Mouse (Mus musculus): ENCODE measurements around the gene Fbl.
"Not testable (repeated sequence)": the region's sequence is repeated elsewhere in the genome, so short reads cannot be mapped to it uniquely, and the experiment has no call there.

Gene Fbl

DNA sequence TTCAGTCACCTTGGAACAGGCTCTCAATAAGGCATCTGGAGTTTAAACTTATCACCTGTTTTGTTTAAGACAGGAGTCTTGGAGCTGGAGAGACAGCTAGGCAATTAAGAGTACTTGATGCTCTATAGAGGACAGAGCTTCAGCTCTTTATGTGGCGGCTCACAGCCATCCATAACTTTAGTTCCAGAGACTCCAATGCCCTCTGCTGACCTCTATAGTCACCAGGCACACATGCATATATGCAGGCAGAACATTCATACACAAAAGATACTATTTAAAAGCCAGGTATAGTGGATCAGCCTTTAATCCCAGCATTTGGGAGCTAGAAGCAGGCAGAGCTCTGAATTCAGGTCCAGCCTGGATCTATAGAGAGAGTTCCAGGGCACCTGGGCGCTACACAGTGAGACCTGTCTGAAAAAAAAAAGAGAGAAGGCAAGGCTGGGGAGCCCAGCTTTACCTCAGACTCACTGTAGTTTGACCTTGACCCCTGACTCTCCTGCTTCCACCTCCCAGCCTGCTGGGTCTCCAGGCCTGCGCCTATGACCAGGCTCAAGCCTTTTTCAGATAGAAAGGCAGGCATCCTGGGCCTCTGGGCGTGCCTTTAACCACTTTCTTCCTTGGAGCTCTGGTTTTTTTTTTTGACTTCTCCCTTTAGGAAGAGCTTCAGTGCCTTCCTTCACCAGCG is 26.0 kb downstream of the Fbl start:
- DNase-seq = no peak

- no peak for DNase-seq
Observed at GRCm38 (mm10) chr7:28196528-28196927, 27.0 kb downstream of the Fbl start.

DNA sequence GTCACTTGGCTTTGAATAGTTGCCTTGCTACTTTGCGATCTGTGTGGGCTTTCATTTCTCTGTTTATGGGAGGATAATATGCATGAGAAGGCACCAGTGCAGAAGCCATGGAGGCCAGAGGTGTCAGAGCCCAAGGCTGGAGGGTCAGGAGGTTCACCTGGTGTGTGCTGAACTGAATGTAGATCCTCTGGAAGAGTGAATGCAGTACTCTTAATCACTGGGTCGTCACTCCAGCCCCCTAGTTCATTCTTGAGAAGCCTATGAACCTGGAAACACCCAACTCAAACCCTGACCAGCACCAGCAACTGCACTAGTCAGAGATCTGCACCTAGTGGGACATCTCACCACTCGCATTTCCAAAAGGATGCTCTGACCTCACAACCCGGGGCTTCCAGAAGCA is 29.5 kb downstream of the Fbl start:
- DNase-seq = no peak

DNA sequence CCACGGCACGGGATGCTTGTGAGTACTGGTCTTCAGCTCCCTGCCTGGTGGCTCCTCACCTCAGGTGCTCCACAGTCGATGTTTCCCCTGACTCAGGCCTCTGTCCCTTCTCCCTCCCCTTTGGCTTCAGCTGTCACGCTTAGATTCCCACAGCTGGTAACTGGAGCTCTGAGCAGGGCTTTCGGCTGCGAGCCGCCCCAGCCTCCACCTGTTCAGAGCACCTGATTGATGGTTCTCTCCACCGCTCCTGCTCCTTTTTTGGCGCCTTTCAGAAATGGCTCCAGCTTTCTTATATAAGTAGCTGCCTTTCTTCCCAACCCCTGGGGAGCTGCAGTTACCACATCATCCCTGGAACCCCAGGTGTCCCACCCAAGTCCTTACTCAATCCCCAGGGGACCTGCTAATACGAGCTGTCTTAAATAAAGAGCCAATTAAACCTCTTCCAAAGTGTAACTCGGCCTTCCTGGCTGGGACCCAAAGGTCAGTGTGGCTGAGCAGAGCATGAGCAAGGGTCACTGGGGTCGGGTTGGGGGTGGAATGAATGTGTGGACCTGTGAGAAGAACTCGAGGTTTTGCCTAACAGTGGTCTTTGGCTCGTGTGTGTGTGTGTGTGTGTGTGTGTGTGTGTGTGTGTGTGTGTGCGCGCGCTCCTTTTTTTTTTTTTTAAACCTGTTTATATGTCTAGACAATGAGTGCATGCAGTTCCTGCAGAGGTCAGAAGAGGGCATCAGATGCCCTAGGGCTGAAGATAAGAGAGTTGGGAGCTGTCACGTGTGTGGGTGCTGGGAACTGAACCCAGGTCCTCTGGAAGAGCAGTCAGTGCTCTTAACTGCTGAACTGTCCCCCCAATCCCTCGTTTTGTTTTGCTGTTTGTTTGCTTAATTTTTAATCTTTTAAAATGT is 33.9 kb downstream of the Fbl start:
- peak; percentile 80 for DNase-seq

GRCm38 (mm10) chr7:28206044-28206600 is 36.6 kb downstream of the Fbl start:
- DNase-seq = peak; percentile 58

DNA sequence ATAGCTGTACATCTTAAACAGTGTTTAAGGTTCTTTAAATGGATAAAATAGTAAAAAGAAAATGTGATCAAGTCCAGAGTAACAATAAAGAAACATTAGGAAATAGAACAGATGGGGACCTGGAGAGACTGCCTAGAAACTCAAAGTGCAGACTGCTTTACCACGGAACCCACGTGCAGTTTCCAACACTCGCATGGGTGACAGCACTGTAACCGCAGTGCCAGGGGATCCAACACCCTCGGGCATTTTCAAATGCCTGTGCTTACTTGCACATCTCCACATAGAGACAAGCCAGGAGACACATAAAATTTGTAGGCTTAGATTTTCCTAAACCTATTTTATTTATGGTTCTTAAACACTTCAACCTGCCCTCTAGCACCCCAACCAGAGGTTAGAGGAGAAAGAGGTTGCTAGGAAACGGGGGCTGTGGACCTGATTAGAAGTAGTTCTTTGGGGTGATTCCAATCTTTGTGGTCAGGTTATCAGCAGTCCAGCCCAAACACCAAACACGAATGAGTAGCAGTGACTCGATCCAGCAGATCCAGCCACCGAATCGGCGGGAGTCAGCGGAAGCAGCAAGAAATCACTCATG is 39.0 kb downstream of the Fbl start:
- DNase-seq = no peak

- DNase-seq = peak; percentile 72
Observed at GRCm38 (mm10) chr7:28208988-28209508, 39.5 kb downstream of the Fbl start.

DNA sequence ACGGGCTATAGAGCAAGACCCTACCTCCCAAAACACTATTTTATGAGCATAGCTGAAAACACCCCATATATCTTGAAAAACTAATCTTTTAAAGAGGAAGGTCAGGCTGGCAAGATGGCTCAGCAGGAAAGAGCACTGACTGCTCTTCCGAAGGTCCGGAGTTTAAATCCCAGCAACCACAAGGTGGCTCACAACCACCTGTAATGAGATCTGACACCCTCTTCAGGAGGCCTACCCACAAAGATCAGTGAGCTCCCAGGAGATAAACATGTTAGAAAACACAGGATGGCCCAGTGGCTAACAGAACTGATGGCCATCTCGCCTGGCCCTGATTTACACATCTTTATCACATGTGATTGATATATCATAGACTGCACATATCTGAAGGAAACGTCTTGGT is 41.2 kb downstream of the Fbl start:
- no peak for DNase-seq

DNA sequence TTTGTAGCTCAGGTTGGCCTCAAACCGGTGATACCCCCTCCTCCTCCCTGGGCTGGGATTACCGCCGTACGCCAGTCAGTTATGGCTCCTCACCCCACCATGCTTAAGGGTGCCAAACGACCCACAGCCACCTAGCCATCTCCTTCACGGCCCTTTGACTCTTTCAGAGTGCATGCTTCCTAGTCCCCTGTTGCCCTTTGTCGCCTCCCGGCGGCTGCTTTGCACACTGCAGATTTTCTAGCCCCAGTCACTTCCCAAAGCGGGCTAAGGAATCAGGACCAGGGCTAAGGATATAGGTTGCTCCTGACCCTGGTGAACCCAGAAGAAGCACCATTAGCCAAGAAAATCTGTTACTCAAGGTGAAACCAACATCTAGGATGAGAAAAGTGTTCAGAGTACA is 44.6 kb downstream of the Fbl start:
- DNase-seq = peak; percentile 80

DNA sequence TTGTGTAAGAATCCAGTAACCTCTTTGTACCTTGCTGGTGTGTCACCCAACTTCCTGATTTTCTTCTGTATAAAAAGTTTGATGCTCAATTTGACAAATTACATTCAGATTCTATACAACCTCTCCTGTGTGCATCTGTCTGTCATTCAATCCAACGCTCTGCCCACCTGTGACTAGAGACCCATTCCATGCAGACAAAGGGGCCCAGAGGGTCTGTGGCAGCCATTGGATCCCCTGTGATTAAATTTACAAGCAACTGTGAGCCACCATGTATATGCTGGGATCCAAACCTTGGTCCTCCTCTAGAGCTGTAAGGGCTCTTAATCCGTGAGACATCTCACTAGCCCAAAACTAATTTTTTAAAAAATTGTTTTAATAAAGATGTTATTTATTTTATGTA is 46.4 kb downstream of the Fbl start:
- not testable (repeated sequence) for DNase-seq

DNA sequence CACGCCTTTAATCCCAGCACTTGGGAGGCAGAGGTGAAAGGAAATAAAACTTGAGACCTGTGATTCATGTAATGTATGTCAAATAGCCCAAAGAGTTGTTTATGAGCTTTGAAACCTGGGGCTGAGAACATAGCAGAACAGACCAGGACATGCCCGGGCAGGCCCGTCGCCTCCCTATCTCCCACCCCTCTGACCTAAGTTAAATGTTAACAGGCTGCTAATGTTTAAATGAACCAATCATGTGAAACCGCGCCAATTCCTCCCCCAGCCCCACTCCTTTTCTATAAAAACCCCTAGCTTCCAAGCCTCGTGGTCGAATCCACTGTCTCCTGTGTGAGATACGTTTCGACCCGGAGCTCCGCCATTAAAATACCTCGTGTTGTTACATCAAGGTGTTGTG is 48.3 kb downstream of the Fbl start:
- peak; percentile 64 for DNase-seq

GRCm38 (mm10) chr7:28218951-28219740 is 49.6 kb downstream of the Fbl start:
- peak; percentile 90 for DNase-seq

GRCm38 (mm10) chr7:28226836-28227235 is 57.3 kb downstream of the Fbl start:
- DNase-seq = not testable (repeated sequence)

DNA sequence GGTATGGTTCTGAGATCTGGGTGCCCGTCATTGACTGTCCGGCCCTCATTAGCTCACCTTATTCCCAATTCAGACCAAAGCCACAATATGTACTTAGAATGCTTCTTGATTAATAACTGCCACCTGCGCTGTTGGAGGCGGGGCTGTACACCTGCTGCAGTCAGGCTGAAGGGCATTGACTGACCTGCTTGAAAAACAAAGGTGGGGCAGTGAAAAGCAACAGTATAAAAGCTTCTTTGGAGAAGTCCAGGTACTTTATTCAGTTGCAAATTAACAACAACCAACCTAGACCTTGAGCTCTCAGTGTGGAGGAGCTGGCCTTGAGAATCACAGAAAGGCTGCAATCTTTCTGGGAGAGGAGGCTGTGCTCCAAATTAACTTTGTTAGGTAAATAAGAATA is 57.9 kb downstream of the Fbl start:
- DNase-seq = peak; percentile 35

All from kidney, adult 9 months (tissue).